15 mouse cellular contexts compared by ENCODE assay signal in genomic region chr16:96120022-96120623, GRCm38 (mm10).
"Had no signal": no experiment of that assay in that cellular context is flagged by ENCODE, and none has a peak within 500 bp of the region (broad histone marks: within the 10 kb centered on the region; RNA-seq: fewer than 3 reads in every experiment).

No protein-coding gene starts in this region.

- H3K9me3 ChIP-seq: kidney, embryonic 15.5 days; liver, embryonic 13.5 days; lung, embryonic 15.5 days; midbrain, embryonic 13.5 days; neural tube, embryonic 12.5 days had no signal

- H3K4me3 ChIP-seq: kidney, embryonic 15.5 days; liver, embryonic 13.5 days; lung, embryonic 15.5 days; midbrain, embryonic 13.5 days; neural tube, embryonic 12.5 days had no signal

- H3K27ac ChIP-seq: kidney, embryonic 15.5 days; liver, embryonic 13.5 days; lung, embryonic 15.5 days; macrophage; midbrain, embryonic 13.5 days; neural tube, embryonic 12.5 days had no signal

- H3K27me3 ChIP-seq: kidney, embryonic 15.5 days; liver, embryonic 13.5 days; lung, embryonic 15.5 days; midbrain, embryonic 13.5 days; neural tube, embryonic 12.5 days had no signal

- ATAC-seq: liver, postnatal 0 days; midbrain, embryonic 13.5 days had no signal

- H3K4me2 ChIP-seq: kidney, embryonic 15.5 days; liver, embryonic 13.5 days; lung, embryonic 15.5 days; midbrain, embryonic 13.5 days; neural tube, embryonic 12.5 days had no signal

- DNase-seq: kidney, adult 2 months; kidney, postnatal 14 days; left cerebral cortex, postnatal 4 days; liver; liver, embryonic 13.5 days; liver, postnatal 0 days; lung, postnatal 14 days; retina, postnatal 1 day; thymus, adult 18-20 months; thymus, postnatal 14 days had no signal

- H3K9ac ChIP-seq: kidney, embryonic 15.5 days; liver, embryonic 13.5 days; liver, postnatal 0 days; lung, embryonic 15.5 days; midbrain, embryonic 13.5 days; neural tube, embryonic 12.5 days had no signal
